Mouse (Mus musculus) small intestine, adult 2 months (tissue): ENCODE data around the gene Matk. TPM values are rescaled to one million over a fixed set of nuclear protein-coding genes. Genes with fewer than 3 reads are reported as not detected.

Source experiments
- H3K27ac ChIP-seq: fragments of 200-500 bp; 2 replicates; pipeline ENCODE4 v1.5.1; 2012; ENCODE audit warnings: low read depth, low read length, control low read depth, inconsistent platforms; ENCODE audit not compliant: insufficient read depth
- H3K27me3 ChIP-seq: fragments of 200-500 bp; 2 replicates; pipeline ENCODE4 v1.6.1; 2012; ENCODE audit warnings: mild to moderate bottlenecking, moderate library complexity, low read length, inconsistent platforms; ENCODE audit not compliant: control insufficient read depth, insufficient read depth
- H3K36me3 ChIP-seq: fragments of 200-500 bp; 2 replicates; pipeline ENCODE4 v1.6.1; 2012; ENCODE audit warnings: mild to moderate bottlenecking, low read length, control low read depth, inconsistent platforms; ENCODE audit not compliant: control insufficient read depth, insufficient read depth
- H3K4me1 ChIP-seq: fragments of 200-500 bp; 2 replicates; pipeline ENCODE4 v1.6.1; 2012; ENCODE audit warnings: low read length, inconsistent platforms, mixed read lengths; ENCODE audit not compliant: control insufficient read depth, insufficient read depth, insufficient read length
- H3K4me3 ChIP-seq: fragments of 200-500 bp; 2 replicates; pipeline ENCODE4 v1.5.1; 2012; ENCODE audit warnings: low read depth, mild to moderate bottlenecking, control low read depth, inconsistent platforms, low read length, moderate library complexity
- CTCF ChIP-seq: fragments of 200-500 bp; IDR thresholded peaks from 2 replicates; pipeline ENCODE4 v1.5.1; 2012; ENCODE audit warnings: low read depth, mild to moderate bottlenecking, control low read depth, inconsistent platforms, low read length, moderate library complexity, mixed read lengths; ENCODE audit not compliant: insufficient replicate concordance, insufficient read length; ENCODE audit errors: extremely low read depth
- POLR2A ChIP-seq: fragments of 200-500 bp; IDR thresholded peaks from 2 replicates; pipeline ENCODE4 v1.6.1; 2012; ENCODE audit warnings: low read depth, mild to moderate bottlenecking, control low read depth, inconsistent platforms, low read length, moderate library complexity
- WGBS: fragments of 180-500 bp; shearing (Covaris S2); methylation state at CpG from one replicate; pipeline ENCODE4 v1.1.7; 2018; 5-methylcytosine and 5-hydroxymethylcytosine counted together
- polyA plus RNA-seq: library from polyadenylated mRNA; depleted of rRNA; stranded (reverse); fragments of >200 nt; gene quantifications from 2 replicates; pipeline ENCODE4 v1.2.3, GENCODE M21; 2012

Gene Matk
- polyA plus RNA-seq, 1 experiment: 13.0 TPM

- H3K36me3 ChIP-seq: peaks cover 2% of the 10 kb centered on the region; the same call in 1 of the 2 replicates
- H3K4me1 ChIP-seq: peaks cover 38% of the 10 kb centered on the region
- H3K27ac ChIP-seq: peak within 1 kb of the TSS; percentile 98
- no peaks in the 10 kb centered on the region for H3K27me3 ChIP-seq
- TF ChIP-seq CTCF (no peak), POLR2A (no peak)
- peak within 1 kb of the TSS; percentile 74 for H3K4me3 ChIP-seq
- 27% methylated on average over 9 of the region's 9 CpGs for WGBS
Measured at GRCm38 (mm10) chr10:81291511-81292104, 38.9 kb downstream of the Matk start, which contains the start of gene Tjp3. Gene Tjp3 (minus strand): TSS chr10:81291581.

- H3K4me1 ChIP-seq: peaks cover 38% of the 10 kb centered on the region
Measured at GRCm38 (mm10) chr10:81292554-81293333, 40.0 kb downstream of the Matk start, which contains the start of gene Pip5k1c. Gene Pip5k1c (plus strand): TSS chr10:81292963.

GRCm38 (mm10) chr10:81293334-81294030 is 40.7 kb downstream of the Matk start:
- no peaks in the 10 kb centered on the region for H3K27me3 ChIP-seq
- WGBS: 1% methylated on average over 25 of the region's 25 CpGs
- 0 out of 2 replicates have a peak, but pooled peaks cover 2% of the 10 kb centered on the region for H3K36me3 ChIP-seq
- peaks cover 41% of the 10 kb centered on the region for H3K4me1 ChIP-seq
- H3K27ac ChIP-seq: peak overlapping the region; percentile 74; the same call in 1 of the 2 replicates
- H3K4me3 ChIP-seq: peak overlapping the region; percentile 92
- no peak for TF ChIP-seq POLR2A

More at GRCm38 (mm10) chr10:81292554-81293333, 40.0 kb downstream of the Matk start, which contains the start of gene Pip5k1c:
- WGBS: under 1% methylated on average over 80 of the region's 80 CpGs
- Histone ChIP-seq H3K27me3 (no peaks in the 10 kb centered on the region), H3K4me3 (peak within 1 kb of the TSS; percentile 92), H3K27ac (peak within 1 kb of the TSS; percentile 98), H3K36me3 (0 out of 2 replicates have a peak, but pooled peaks cover 2% of the 10 kb centered on the region)
- TF ChIP-seq POLR2A (peak; percentile 78; the same call in 1 of the 2 replicates), CTCF (peak; percentile 84)

GRCm38 (mm10) chr10:81294442-81294841 is 41.7 kb downstream of the Matk start:
- H3K27ac ChIP-seq: no peak overlapping the region
- no peaks in the 10 kb centered on the region for H3K27me3 ChIP-seq
- H3K36me3 ChIP-seq: no peaks in the 10 kb centered on the region
- H3K4me1 ChIP-seq: peaks cover 43% of the 10 kb centered on the region
- 42% methylated on average over 8 of the region's 8 CpGs for WGBS
- TF ChIP-seq CTCF (no peak), POLR2A (no peak)
- peak overlapping the region; percentile 92 for H3K4me3 ChIP-seq

GRCm38 (mm10) chr10:81295185-81295584 is 42.5 kb downstream of the Matk start:
- Histone ChIP-seq H3K27ac (no peak overlapping the region), H3K4me1 (peaks cover 48% of the 10 kb centered on the region), H3K27me3 (no peaks in the 10 kb centered on the region), H3K36me3 (no peaks in the 10 kb centered on the region), H3K4me3 (no peak overlapping the region)
- TF ChIP-seq POLR2A (no peak), CTCF (no peak)
- 84% methylated on average over 6 of the region's 6 CpGs for WGBS

GRCm38 (mm10) chr10:81297246-81297645 is 44.5 kb downstream of the Matk start:
- no peaks in the 10 kb centered on the region for H3K36me3 ChIP-seq
- 75% methylated on average over 6 of the region's 6 CpGs for WGBS
- peaks cover 49% of the 10 kb centered on the region for H3K4me1 ChIP-seq
- H3K4me3 ChIP-seq: no peak overlapping the region; the same call in 1 of the 2 replicates
- H3K27me3 ChIP-seq: no peaks in the 10 kb centered on the region
- no peak for TF ChIP-seq POLR2A
- H3K27ac ChIP-seq: peak overlapping the region; percentile 91

GRCm38 (mm10) chr10:81297845-81298244 is 45.1 kb downstream of the Matk start:
- H3K4me1 ChIP-seq: peaks cover 52% of the 10 kb centered on the region
- TF ChIP-seq POLR2A: no peak
- TF ChIP-seq CTCF: no peak
- peak overlapping the region; percentile 25 for H3K4me3 ChIP-seq
- WGBS: 58% methylated on average over 10 of the region's 10 CpGs
- H3K27me3 ChIP-seq: no peaks in the 10 kb centered on the region
- H3K36me3 ChIP-seq: no peaks in the 10 kb centered on the region
- H3K27ac ChIP-seq: peak overlapping the region; percentile 91
